Mouse (Mus musculus): ENCODE data around the gene Rps8. TPM values are rescaled to one million over a fixed set of nuclear protein-coding genes. Genes with fewer than 3 reads are reported as not detected.

Rps8 gene
- polyA plus RNA-seq, 1 experiment from 2014 or later, result 431 TPM

DNA sequence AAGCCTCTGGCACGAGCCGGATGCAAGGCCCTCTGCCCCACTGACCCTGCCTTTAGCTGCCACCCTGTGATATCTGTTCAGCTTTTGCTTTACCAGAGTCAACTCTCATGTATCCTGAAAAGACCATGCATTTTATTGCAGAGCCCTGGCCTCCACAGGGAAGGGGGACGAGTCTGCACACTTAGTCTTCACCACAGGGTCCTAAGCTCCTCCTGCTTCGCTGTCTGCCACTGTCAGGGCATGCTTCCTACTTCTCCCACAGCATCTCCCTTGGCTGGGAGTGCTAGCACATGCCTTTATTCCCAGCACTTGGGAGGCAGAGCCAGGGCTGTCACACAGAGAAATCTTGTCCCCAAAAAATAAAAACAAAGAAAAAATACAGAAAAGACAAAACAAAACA is 5.1 kb upstream of the Rps8 start:
- no peak; the same call in 1 of the 2 replicates for ATAC-seq (replicated peaks)
- WGBS, result 70% methylated on average over 4 of the region's 4 CpGs
- H3K4me3 ChIP-seq, result no peak overlapping the region
- no peaks in the 10 kb centered on the region for H3K36me3 ChIP-seq (replicated peaks)
- H3K9me3 ChIP-seq, result no peaks in the 10 kb centered on the region
- no peaks in the 10 kb centered on the region for H3K27me3 ChIP-seq (replicated peaks)
- no peak overlapping the region for H3K4me2 ChIP-seq
- H3K4me1 ChIP-seq, result no peaks in the 10 kb centered on the region
- H3K9ac ChIP-seq, result no peak overlapping the region
- no peak overlapping the region for H3K27ac ChIP-seq

GRCm38 (mm10) chr4:117159666-117160065 is 3.6 kb upstream of the Rps8 start:
- Histone ChIP-seq H3K4me1 (peaks cover 6% of the 10 kb centered on the region), H3K4me3 (no peak overlapping the region), H3K9me3 (no peaks in the 10 kb centered on the region), H3K4me2 (no peak overlapping the region), H3K36me3 (replicated peaks) (no peaks in the 10 kb centered on the region), H3K27me3 (replicated peaks) (no peaks in the 10 kb centered on the region), H3K27ac (no peak overlapping the region), H3K9ac (no peak overlapping the region)
- no peak for ATAC-seq (replicated peaks)
- WGBS, result 84% methylated on average over 10 of the region's 10 CpGs

DNA sequence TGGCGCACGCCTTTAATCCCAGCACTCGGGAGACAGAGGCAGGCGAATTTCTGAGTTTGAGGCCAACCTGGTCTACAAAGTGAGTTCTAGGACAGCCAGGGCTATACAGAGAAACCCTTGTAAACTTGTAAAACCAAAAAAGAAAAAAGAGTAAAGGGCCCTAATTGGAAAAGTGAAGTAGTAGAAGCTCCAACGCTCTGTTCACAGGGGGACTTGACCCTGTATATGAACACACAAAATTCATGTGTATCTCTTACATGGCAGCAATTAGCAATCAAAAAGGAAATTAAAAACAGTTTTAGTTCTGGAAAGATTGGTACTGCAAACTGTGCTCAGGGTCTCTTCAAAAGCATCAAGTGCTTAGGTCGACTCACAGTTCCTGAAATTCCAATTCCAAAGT is 329 bp upstream of the Rps8 start:
- peaks cover 21% of the 10 kb centered on the region for H3K36me3 ChIP-seq (replicated peaks)
- no peak overlapping the region for H3K9ac ChIP-seq
- 28% methylated on average over 6 of the region's 6 CpGs for WGBS
- no peak for ATAC-seq (replicated peaks)
- peaks cover 20% of the 10 kb centered on the region for H3K4me1 ChIP-seq
- H3K4me2 ChIP-seq, result peak overlapping the region; percentile 87
- peak overlapping the region; percentile 89 for H3K27ac ChIP-seq
- H3K27me3 ChIP-seq (replicated peaks), result no peaks in the 10 kb centered on the region
- no peaks in the 10 kb centered on the region for H3K9me3 ChIP-seq
- peak overlapping the region; percentile 97 for H3K4me3 ChIP-seq

DNA sequence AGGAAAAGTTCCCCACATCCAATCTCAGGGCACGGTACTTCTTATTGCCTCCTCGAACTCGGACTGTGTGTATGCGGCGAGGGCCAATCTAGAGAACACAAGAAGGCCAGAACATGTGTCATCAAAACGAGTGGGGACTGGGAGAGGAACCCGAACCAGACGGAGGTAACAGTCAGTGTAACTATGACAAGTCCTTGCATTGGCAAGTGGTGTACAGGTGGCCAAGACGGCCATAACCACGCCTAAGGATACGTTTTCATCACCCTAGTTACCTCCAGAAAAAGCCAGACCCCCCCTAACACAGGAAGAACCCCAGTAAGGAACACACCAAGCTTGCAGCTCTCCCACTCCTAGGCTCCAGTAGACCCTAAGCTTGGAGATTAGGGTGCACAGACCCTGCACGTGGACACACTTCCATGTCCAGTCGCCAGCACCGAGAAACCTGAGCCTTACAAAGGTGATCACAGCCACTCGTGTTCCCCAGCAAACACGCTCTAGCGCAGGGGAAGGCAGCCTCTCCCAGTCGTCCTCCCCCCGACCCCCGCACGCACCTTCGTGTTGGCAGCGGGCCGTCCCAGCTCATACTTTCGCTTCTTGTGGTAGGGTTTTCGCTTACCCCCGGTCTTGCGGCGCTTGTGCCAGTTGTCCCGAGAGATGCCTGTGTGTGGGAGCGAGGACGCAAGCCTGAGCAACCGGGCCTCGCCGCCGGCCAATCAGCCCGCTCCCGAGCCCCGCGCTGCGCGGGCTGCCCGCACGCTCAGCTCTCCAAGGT is 837 bp downstream of the Rps8 start:
- WGBS, result 2% methylated on average over 44 of the region's 44 CpGs
- peaks cover 20% of the 10 kb centered on the region for H3K4me1 ChIP-seq
- H3K27me3 ChIP-seq (replicated peaks), result no peaks in the 10 kb centered on the region
- H3K36me3 ChIP-seq (replicated peaks), result peaks cover 29% of the 10 kb centered on the region
- H3K27ac ChIP-seq, result peak overlapping the region; percentile 89
- peak; percentile 51 for ATAC-seq (replicated peaks)
- H3K9me3 ChIP-seq, result no peaks in the 10 kb centered on the region
- H3K4me2 ChIP-seq, result peak overlapping the region; percentile 87
- peak overlapping the region; percentile 97 for H3K4me3 ChIP-seq
- peak overlapping the region; percentile 99 for H3K9ac ChIP-seq

DNA sequence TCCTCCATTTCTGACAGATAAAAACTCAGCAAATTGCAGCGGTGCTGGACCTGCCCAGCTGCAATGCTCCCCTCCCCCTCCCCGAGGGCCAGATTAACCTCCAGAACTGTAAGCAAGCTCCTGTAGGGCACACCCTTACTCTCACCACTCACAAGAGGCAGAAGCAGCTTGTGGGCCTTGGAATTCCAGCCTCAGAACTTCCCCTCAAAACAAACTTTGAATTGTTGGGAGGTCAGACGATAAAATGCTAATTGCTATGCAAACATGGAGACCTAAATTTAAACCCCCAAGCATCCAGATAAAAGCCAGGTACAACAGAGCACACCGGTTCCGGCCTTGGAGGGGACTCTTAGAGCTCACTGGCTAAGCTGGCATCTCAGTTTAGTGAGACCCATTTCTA is 3.3 kb downstream of the Rps8 start:
- H3K27me3 ChIP-seq (replicated peaks), result no peaks in the 10 kb centered on the region
- 89% methylated on average over 5 of the region's 5 CpGs for WGBS
- peaks cover 38% of the 10 kb centered on the region for H3K36me3 ChIP-seq (replicated peaks)
- H3K27ac ChIP-seq, result no peak overlapping the region
- H3K4me2 ChIP-seq, result no peak overlapping the region
- H3K9ac ChIP-seq, result no peak overlapping the region
- H3K9me3 ChIP-seq, result no peaks in the 10 kb centered on the region
- no peak overlapping the region for H3K4me3 ChIP-seq
- no peak for ATAC-seq (replicated peaks)
- peaks cover 20% of the 10 kb centered on the region for H3K4me1 ChIP-seq

GRCm38 (mm10) chr4:117151416-117151815 is 4.6 kb downstream of the Rps8 start:
- Histone ChIP-seq H3K4me1 (peaks cover 20% of the 10 kb centered on the region), H3K4me3 (no peak overlapping the region), H3K4me2 (no peak overlapping the region), H3K27ac (no peak overlapping the region), H3K9me3 (no peaks in the 10 kb centered on the region), H3K27me3 (replicated peaks) (no peaks in the 10 kb centered on the region), H3K36me3 (replicated peaks) (peaks cover 38% of the 10 kb centered on the region), H3K9ac (no peak overlapping the region)
- WGBS, result 92% methylated on average over 1 of the region's 1 CpGs
- ATAC-seq (replicated peaks), result no peak

DNA sequence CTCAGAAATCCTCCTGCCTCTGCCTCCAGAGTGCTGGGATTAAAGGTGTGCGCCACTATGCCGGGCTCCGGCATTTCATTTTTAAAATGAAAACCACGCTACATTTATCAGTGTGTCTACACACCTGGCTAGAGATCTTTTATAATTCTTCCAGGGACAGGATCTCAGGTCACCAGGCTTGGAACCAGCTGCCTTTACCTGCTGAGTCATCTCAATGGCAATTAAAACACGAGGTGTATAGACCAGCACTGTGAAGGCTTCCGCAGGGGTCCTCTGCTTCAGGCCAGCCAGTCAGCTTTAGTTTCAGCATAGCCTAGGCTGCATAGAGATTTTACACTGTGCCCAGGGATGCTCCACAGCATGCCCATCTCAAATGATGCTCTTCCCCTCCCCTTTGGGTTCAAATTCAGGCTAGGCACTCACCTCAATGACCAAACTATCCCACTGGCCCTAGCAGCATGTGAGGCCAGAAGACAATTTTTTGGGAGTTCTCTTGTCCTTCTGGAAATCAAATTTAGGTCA is 5.8 kb downstream of the Rps8 start:
- no peak for ATAC-seq (replicated peaks)
- H3K36me3 ChIP-seq (replicated peaks), result peaks cover 38% of the 10 kb centered on the region
- H3K9me3 ChIP-seq, result no peaks in the 10 kb centered on the region
- 94% methylated on average over 6 of the region's 6 CpGs for WGBS
- no peaks in the 10 kb centered on the region for H3K27me3 ChIP-seq (replicated peaks)
- no peak overlapping the region for H3K9ac ChIP-seq
- H3K4me1 ChIP-seq, result peaks cover 20% of the 10 kb centered on the region
- no peak overlapping the region for H3K27ac ChIP-seq
- H3K4me3 ChIP-seq, result no peak overlapping the region
- H3K4me2 ChIP-seq, result no peak overlapping the region

GRCm38 (mm10) chr4:117149291-117150211 is 6.5 kb downstream of the Rps8 start:
- ATAC-seq (replicated peaks), result no peak
- H3K4me3 ChIP-seq, result no peak overlapping the region
- 74% methylated on average over 6 of the region's 6 CpGs for WGBS
- no peak overlapping the region for H3K4me2 ChIP-seq
- peaks cover 13% of the 10 kb centered on the region for H3K4me1 ChIP-seq
- H3K27me3 ChIP-seq (replicated peaks), result no peaks in the 10 kb centered on the region
- peaks cover 38% of the 10 kb centered on the region for H3K36me3 ChIP-seq (replicated peaks)
- no peak overlapping the region for H3K9ac ChIP-seq
- H3K9me3 ChIP-seq, result no peaks in the 10 kb centered on the region
- H3K27ac ChIP-seq, result no peak overlapping the region

DNA sequence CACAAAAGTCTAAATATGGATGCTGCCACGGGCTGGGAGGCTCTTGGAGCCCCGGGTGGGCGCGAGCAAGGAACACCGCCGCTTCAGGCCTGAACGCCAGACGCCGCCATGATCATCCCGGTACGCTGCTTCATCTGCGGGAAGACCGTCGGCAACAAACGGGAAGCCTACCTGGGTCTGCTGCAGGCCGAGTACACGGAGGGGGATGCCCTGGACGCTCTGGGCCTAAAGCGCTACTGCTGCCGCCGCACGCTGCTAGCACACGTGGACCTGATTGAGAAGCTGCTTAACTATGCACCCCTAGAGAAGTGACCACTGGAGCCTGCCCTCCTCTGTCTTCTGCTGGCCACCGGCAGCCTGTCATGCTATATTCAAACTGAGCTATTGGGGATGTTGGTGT is 7.2 kb downstream of the Rps8 start:
- no peak overlapping the region for H3K4me2 ChIP-seq
- H3K27me3 ChIP-seq (replicated peaks), result no peaks in the 10 kb centered on the region; the same call in 1 of the 2 replicates
- WGBS, result 67% methylated on average over 24 of the region's 24 CpGs
- peaks cover 5% of the 10 kb centered on the region for H3K4me1 ChIP-seq
- no peak overlapping the region for H3K27ac ChIP-seq
- H3K9me3 ChIP-seq, result no peaks in the 10 kb centered on the region
- no peak overlapping the region for H3K4me3 ChIP-seq
- no peak overlapping the region for H3K9ac ChIP-seq
- ATAC-seq (replicated peaks), result no peak
- peaks cover 34% of the 10 kb centered on the region for H3K36me3 ChIP-seq (replicated peaks)

DNA sequence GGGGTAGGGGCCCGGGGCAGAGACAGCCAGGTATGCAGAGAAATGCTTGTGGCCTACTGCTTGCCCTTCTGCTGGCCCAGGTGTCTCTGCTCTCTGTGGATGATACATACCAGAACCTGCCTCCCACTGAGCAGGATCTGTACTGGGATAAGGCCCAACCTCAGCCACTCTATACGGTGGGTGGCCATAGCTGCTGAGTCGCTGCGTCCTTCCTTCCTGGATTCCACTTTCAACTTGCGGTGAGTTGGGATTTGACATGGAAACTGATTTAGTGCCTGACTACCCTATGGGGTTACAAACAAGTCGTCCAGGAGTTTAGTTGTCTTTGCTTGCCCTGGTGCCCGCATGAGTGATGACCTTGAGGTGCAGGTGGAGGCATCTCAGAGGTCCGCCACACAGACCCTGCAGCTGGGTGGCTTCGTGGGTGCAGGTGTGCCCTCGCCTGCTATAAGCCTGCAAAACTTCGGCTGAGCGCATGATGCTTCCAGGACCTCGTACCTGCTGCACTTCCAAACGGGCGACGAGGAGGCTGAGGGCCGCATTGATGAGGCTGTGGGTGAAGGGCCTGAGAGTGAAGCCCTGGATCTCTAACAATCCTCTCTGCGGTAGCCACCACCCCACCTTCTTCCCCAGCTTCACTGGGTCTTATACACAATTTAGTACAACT is 7.9 kb downstream of the Rps8 start:
- H3K27ac ChIP-seq, result no peak overlapping the region
- H3K36me3 ChIP-seq (replicated peaks), result peaks cover 28% of the 10 kb centered on the region
- H3K4me3 ChIP-seq, result no peak overlapping the region
- ATAC-seq (replicated peaks), result no peak; the same call in 1 of the 2 replicates
- H3K4me2 ChIP-seq, result no peak overlapping the region
- H3K9ac ChIP-seq, result no peak overlapping the region
- H3K27me3 ChIP-seq (replicated peaks), result no peaks in the 10 kb centered on the region; the same call in 1 of the 2 replicates
- WGBS, result 84% methylated on average over 18 of the region's 18 CpGs
- peaks cover under 1% of the 10 kb centered on the region for H3K4me1 ChIP-seq
- H3K9me3 ChIP-seq, result no peaks in the 10 kb centered on the region

- Histone ChIP-seq H3K4me3 (no peak overlapping the region), H3K4me2 (no peak overlapping the region), H3K9me3 (no peaks in the 10 kb centered on the region), H3K4me1 (no peaks in the 10 kb centered on the region), H3K27ac (no peak overlapping the region), H3K27me3 (replicated peaks) (no peaks in the 10 kb centered on the region; the same call in 1 of the 2 replicates), H3K36me3 (replicated peaks) (peaks cover 17% of the 10 kb centered on the region; the same call in 1 of the 2 replicates), H3K9ac (no peak overlapping the region)
- no peak for ATAC-seq (replicated peaks)
- 25% methylated on average over 15 of the region's 15 CpGs for WGBS
Measured at GRCm38 (mm10) chr4:117146176-117146575, 9.9 kb downstream of the Rps8 start.

GRCm38 (mm10) chr4:117145248-117145647 is 10.8 kb downstream of the Rps8 start:
- Histone ChIP-seq H3K36me3 (replicated peaks) (peaks cover 10% of the 10 kb centered on the region; the same call in 1 of the 2 replicates), H3K27me3 (replicated peaks) (no peaks in the 10 kb centered on the region; the same call in 1 of the 2 replicates), H3K9ac (no peak overlapping the region), H3K4me1 (no peaks in the 10 kb centered on the region), H3K4me3 (no peak overlapping the region), H3K4me2 (no peak overlapping the region), H3K27ac (no peak overlapping the region), H3K9me3 (no peaks in the 10 kb centered on the region)
- 91% methylated on average over 13 of the region's 13 CpGs for WGBS
- no peak for ATAC-seq (replicated peaks)

All from midbrain, embryonic 15.5 days (tissue).